Mouse (Mus musculus) kidney, adult 2 months (tissue): ENCODE measurements at regions not wholly inside any gene's neighbourhood (a gene's known extent, or its start where the extent isn't known, plus 50 kb on each side); places are given as distances from the start of the nearest gene placed in this dataset.
A peak's percentile ranks its signal among the peaks of the same experiment; 100 is the strongest.
"Not testable (repeated sequence)": the region's sequence is repeated elsewhere in the genome, so short reads cannot be mapped to it uniquely, and the experiment has no call there.

Experiments used
- DNase-seq: peaks from one replicate; pipeline ENCODE4 v3.0.0; 2021
- H3K27ac ChIP-seq: fragments of 200-500 bp; 2 replicates; pipeline ENCODE4 v1.5.1; 2012; ENCODE audit warnings: low read depth, low read length, control low read depth, inconsistent platforms; ENCODE audit not compliant: insufficient read depth
- H3K27me3 ChIP-seq: fragments of 200-500 bp; replicated peaks from 2 replicates; pipeline ENCODE4 v1.6.1; 2012; ENCODE audit warnings: mild to moderate bottlenecking, moderate library complexity, low read length, inconsistent platforms; ENCODE audit not compliant: control insufficient read depth, insufficient read depth
- H3K36me3 ChIP-seq: fragments of 200-500 bp; 2 replicates; pipeline ENCODE4 v1.6.1; 2012; ENCODE audit warnings: mild to moderate bottlenecking, moderate library complexity, low read length, inconsistent platforms; ENCODE audit not compliant: control insufficient read depth, insufficient read depth
- H3K4me1 ChIP-seq: fragments of 200-500 bp; 2 replicates; pipeline ENCODE4 v1.6.1; 2011; ENCODE audit warnings: low read length; ENCODE audit not compliant: control insufficient read depth, insufficient read depth
- H3K4me3 ChIP-seq: fragments of 200-500 bp; 2 replicates; pipeline ENCODE4 v1.5.1; 2011; ENCODE audit warnings: mild to moderate bottlenecking, low read depth, low read length, control low read depth; ENCODE audit not compliant: insufficient read depth
- CTCF ChIP-seq: fragments of 200-500 bp; conservative IDR thresholded peaks from 2 replicates; pipeline ENCODE4 v1.5.1; 2011; ENCODE audit warnings: low read depth, mild to moderate bottlenecking, control low read depth, low read length, moderate library complexity, mixed read lengths; ENCODE audit not compliant: insufficient read depth, insufficient read length
- POLR2A ChIP-seq: fragments of 200-500 bp; IDR thresholded peaks from one replicate; pipeline ENCODE4 v1.6.1; 2011; ENCODE audit warnings: low read depth, low read length, control low read depth
- WGBS: fragments of 180-500 bp; shearing (Covaris S2); methylation state at CpG from one replicate; pipeline ENCODE4 v1.1.7; 2018; 5-methylcytosine and 5-hydroxymethylcytosine counted together

DNA sequence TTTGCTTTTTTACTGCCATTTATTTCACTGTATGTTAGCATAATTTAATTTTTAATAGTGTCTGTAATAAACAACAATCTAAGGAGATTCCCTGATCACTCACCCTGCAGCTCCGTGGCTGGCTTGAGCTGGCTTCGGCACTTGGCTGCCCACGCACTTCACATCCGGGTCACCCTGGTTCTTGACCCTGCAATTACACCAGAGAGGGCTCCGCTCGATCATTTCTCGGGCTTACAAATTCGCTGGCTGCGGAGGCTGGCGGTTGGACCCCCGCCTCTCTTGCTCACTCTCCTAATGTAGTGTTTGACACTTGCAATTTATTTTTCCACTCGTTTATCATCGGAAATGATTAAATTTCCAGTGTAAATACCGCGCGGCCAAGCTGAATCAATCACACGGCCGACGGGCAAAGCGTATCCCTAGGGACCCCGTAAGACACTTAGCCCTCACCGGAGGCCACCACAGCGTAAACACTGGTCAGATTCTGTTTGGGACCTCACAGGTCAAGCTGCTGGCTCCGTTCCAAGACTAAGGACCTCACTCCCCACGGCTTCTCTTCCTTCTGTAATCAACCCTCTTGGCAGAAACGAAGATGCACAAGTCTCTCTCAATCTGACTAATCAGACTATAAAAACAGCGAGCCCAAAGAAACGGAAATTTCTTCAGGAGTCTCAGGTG is 229.7 kb downstream of the Matn1 start:
- no peak for TF ChIP-seq CTCF
- no peak overlapping the region for H3K4me3 ChIP-seq
- H3K27me3 ChIP-seq, result no peaks in the 10 kb centered on the region
- no peak overlapping the region for H3K27ac ChIP-seq
- 16% methylated on average over 28 of the region's 28 CpGs for WGBS
- no peaks in the 10 kb centered on the region for H3K4me1 ChIP-seq
- H3K36me3 ChIP-seq, result no peaks in the 10 kb centered on the region
- DNase-seq, result peak; percentile 3

- Histone ChIP-seq H3K27ac (no peak overlapping the region), H3K27me3 (no peaks in the 10 kb centered on the region), H3K4me1 (no peaks in the 10 kb centered on the region), H3K36me3 (no peaks in the 10 kb centered on the region), H3K4me3 (no peak overlapping the region)
- no peak for DNase-seq
- TF ChIP-seq POLR2A (no peak), CTCF (no peak)
- WGBS, result 52% methylated on average over 3 of the region's 3 CpGs
These were observed 232.5 kb downstream of the Matn1 start for GRCm38 (mm10) chr4:131176701-131177100.

DNA sequence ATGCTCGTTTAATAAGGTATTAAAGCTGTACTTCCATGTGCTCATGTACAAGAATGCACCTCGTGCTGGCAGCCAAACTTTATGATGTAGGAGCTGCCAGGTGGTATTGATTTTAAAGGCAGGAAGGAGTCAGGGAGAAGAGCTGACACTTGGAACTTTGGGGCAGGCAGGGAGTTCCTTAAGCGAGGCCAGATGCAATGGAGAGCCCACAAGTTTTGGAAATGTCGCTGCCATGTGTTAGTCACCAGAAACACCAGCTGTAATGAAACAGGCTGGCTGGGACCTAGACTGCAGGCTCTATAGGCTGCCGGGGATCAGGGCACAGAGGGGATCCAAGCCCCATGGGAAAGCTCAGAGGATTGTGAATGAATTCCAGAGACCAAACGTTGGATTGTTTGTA is 233.7 kb downstream of the Matn1 start:
- DNase-seq, result no peak
- no peak overlapping the region for H3K27ac ChIP-seq
- no peaks in the 10 kb centered on the region for H3K36me3 ChIP-seq
- H3K4me3 ChIP-seq, result no peak overlapping the region
- no peak for TF ChIP-seq POLR2A
- TF ChIP-seq CTCF, result no peak
- 56% methylated on average over 6 of the region's 6 CpGs for WGBS
- H3K4me1 ChIP-seq, result no peaks in the 10 kb centered on the region
- H3K27me3 ChIP-seq, result no peaks in the 10 kb centered on the region

DNA sequence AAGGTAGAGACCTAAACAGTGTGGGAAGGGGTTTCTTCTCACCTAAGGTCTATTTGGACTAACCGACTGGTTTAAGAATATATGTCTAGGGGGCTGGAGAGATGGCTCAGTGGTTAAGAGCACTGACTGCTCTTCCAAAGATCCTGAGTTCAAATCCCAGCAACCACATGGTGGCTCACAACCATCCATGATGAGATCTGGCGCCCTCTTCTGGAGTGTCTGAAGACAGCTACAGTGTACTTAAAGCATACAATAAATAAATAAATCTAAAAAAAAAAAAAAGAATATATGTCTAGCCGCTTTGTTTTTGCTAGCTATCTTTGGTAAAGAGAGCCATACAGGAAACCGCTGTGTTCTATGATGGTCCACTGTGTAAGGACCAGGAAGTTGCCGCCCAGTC is 234.5 kb downstream of the Matn1 start:
- not testable (repeated sequence) for H3K4me3 ChIP-seq, H3K36me3 ChIP-seq, H3K4me1 ChIP-seq, H3K27ac ChIP-seq, H3K27me3 ChIP-seq
- peak; percentile 13 for DNase-seq
- 77% methylated on average over 5 of the region's 5 CpGs for WGBS

DNA sequence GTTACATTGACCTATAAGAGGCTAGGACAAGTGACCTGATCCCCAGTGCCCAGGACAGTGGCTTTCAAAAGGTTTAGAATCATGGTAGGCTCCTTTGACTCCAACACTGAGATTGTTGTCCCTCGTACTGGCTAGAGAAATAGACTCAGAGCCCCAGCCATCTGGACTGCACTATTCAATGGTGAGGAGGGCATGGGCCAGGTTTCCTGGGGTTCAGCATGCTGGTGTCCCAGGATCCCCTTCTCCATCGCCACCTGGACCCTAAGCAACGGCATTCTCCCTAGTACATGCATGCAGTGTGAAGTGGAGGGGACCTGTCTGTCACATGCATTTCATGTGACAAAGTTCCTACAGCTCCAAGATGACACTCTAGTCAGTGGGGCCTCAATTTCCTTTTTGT is 243.9 kb downstream of the Matn1 start:
- TF ChIP-seq CTCF, result no peak
- no peak for TF ChIP-seq POLR2A
- WGBS, result 79% methylated on average over 3 of the region's 3 CpGs
- no peaks in the 10 kb centered on the region for H3K36me3 ChIP-seq

GRCm38 (mm10) chr4:131191106-131191880 is 247.1 kb downstream of the Matn1 start:
- TF ChIP-seq CTCF, result no peak
- TF ChIP-seq POLR2A, result no peak
- Histone ChIP-seq H3K27me3 (no peaks in the 10 kb centered on the region), H3K27ac (no peak overlapping the region), H3K36me3 (no peaks in the 10 kb centered on the region), H3K4me1 (no peaks in the 10 kb centered on the region), H3K4me3 (no peak overlapping the region)
- WGBS, result 50% methylated on average over 13 of the region's 13 CpGs
- no peak for DNase-seq

More for the DNA sequence above, 243.9 kb downstream of the Matn1 start:
- H3K27ac ChIP-seq, result no peak overlapping the region
- H3K4me3 ChIP-seq, result no peak overlapping the region
- no peaks in the 10 kb centered on the region for H3K4me1 ChIP-seq
- no peaks in the 10 kb centered on the region for H3K27me3 ChIP-seq
- no peak for DNase-seq

DNA sequence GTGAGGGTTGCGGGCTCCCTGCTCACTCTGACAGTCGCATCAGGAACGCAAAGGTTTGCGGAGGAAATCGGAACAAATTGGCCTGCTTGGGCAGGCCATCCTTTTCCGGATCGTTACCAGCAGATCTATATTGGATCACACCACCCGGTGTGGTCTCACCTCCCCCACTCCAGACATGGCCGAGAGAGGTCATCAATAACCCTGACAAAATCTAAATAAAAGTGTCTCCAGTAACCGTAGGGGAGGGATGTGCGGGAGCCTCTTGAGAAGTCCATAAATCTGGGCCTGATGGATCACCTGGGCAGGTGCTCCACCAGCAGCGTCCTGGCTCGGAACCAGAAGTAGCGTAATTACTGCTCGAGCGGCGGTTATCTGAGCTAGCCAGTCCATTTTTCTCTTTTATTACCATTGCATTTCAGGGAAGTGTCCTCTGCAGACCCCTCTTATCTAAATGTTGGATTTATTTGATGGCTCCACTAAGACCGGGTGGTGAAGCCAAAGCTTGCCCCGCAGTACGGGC is 249.8 kb downstream of the Matn1 start:
- Histone ChIP-seq H3K4me3 (no peak overlapping the region), H3K27ac (no peak overlapping the region), H3K36me3 (no peaks in the 10 kb centered on the region), H3K4me1 (no peaks in the 10 kb centered on the region), H3K27me3 (no peaks in the 10 kb centered on the region)
- TF ChIP-seq CTCF, result no peak
- no peak for TF ChIP-seq POLR2A
- DNase-seq, result no peak
- 20% methylated on average over 20 of the region's 20 CpGs for WGBS
